In the genomic region with DNA sequence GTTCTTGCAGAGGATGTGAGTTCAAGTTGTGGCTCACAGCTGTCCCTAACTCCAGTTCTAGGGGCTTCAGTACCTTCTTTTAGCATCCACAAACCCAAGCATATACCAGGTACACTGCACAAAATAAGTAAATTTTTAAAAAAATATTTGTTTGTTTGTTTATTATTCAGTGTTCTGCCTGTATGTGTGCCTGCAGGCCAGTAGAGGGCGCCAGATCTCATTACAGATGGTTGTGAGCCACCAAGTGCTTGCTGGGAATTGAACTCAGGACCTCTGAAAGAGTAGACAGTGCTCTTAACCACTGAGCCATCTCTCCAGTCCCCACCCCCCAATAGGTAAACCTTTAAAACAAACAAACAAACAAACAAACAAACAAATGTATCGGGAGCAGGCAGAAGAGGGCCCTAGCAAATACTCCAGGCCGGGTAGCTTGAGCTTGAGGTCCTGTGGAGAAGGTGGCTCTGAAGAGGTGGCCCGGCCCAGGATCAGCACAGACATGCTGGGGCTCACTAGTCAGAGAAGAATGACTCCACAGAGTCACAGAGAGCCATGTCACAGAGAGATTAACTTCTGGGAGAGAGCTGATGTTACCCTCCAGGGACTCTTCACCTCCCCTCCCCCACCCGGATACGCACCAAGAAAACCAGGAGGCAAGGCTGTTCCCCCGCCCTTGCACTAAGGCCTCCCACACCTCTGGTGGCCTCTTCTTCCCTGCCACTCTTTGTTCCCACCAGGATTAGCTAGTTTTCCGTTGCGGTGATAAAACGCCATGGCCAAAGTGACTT, we compare ENCODE assay signal across 17 mouse cellular contexts.
DNase-seq lines count a peak whose midpoint lies in the region; ATAC-seq and TF ChIP-seq lines count a peak whose summit lies in the region.
"Had no signal": no experiment of that assay in that cellular context is flagged by ENCODE, and none has a peak within 500 bp of the region (broad histone marks: within the 10 kb centered on the region; RNA-seq: fewer than 3 reads in every experiment).

No protein-coding gene starts in this region.

- H3K27me3 ChIP-seq in kidney, adult 2 months (replicated peaks; ENCODE audit: control insufficient read depth, insufficient read depth, low read length): no peaks in the 10 kb centered on the region
- no peaks in the 10 kb centered on the region for H3K27me3 ChIP-seq in midbrain, postnatal 0 days (ENCODE audit: insufficient read depth, low read length)
- H3K27me3 ChIP-seq in midbrain, embryonic 13.5 days: peaks cover 3% of the 10 kb centered on the region; the same call in 1 of the 2 replicates
- H3K27me3 ChIP-seq: forebrain, embryonic 15.5 days had no signal

- H3K36me3 ChIP-seq in kidney, adult 2 months (ENCODE audit: control insufficient read depth, insufficient read depth, low read length): no peaks in the 10 kb centered on the region
- no peaks in the 10 kb centered on the region for H3K36me3 ChIP-seq in midbrain, postnatal 0 days (ENCODE audit: insufficient read depth, low read length)
- no peaks in the 10 kb centered on the region for H3K36me3 ChIP-seq in midbrain, embryonic 13.5 days
- H3K36me3 ChIP-seq: forebrain, embryonic 15.5 days; hindbrain, embryonic 13.5 days; intestine, embryonic 15.5 days; liver, embryonic 15.5 days; stomach, embryonic 15.5 days had no signal

- ATAC-seq in midbrain, postnatal 0 days (ENCODE audit: low FRiP score): no peak
- no peak for ATAC-seq in midbrain, embryonic 13.5 days
- no peak for ATAC-seq in erythroid progenitor cell, adult 5-6 weeks (replicated peaks; ENCODE audit: low FRiP score, poor library complexity, severe bottlenecking)
- ATAC-seq: forebrain, embryonic 15.5 days; intestine, embryonic 15.5 days had no signal

- no peak overlapping the region for H3K27ac ChIP-seq in kidney, adult 2 months (ENCODE audit: insufficient read depth, low read depth, low read length)
- no peak overlapping the region for H3K27ac ChIP-seq in midbrain, postnatal 0 days (ENCODE audit: low read depth, low read length)
- no peak overlapping the region for H3K27ac ChIP-seq in midbrain, embryonic 13.5 days
- H3K27ac ChIP-seq: forebrain, embryonic 15.5 days; hindbrain, embryonic 13.5 days; intestine, embryonic 15.5 days; liver, embryonic 15.5 days; stomach, embryonic 15.5 days had no signal

- H3K9ac ChIP-seq in midbrain, postnatal 0 days (replicated peaks; ENCODE audit: low read length, poor library complexity, severe bottlenecking): no peak overlapping the region
- no peak overlapping the region for H3K9ac ChIP-seq in midbrain, embryonic 13.5 days (replicated peaks)
- H3K9ac ChIP-seq: forebrain, embryonic 15.5 days; hindbrain, embryonic 13.5 days; intestine, embryonic 15.5 days; liver, embryonic 15.5 days; stomach, embryonic 15.5 days had no signal

- 0 out of 2 replicates have a peak, but pooled peaks have one; percentile 18 for TF ChIP-seq CTCF in kidney, adult 2 months (conservative IDR thresholded peaks at IDR 0.05; ENCODE audit: insufficient read depth, insufficient read length, low read depth, low read length)
- TF ChIP-seq CTCF in midbrain, postnatal 0 days (IDR thresholded peaks at IDR 0.05): peak; percentile 50

- 79% methylated on average over 10 of the region's 10 CpGs for WGBS in kidney, adult 2 months
- WGBS in midbrain, postnatal 0 days: 88% methylated on average over 10 of the region's 10 CpGs
- WGBS in midbrain, embryonic 13.5 days: 85% methylated on average over 10 of the region's 10 CpGs

- H3K4me3 ChIP-seq in kidney, adult 2 months (ENCODE audit: insufficient read depth, low read depth, low read length): no peak overlapping the region
- no peak overlapping the region for H3K4me3 ChIP-seq in midbrain, postnatal 0 days (ENCODE audit: low read depth, low read length)
- H3K4me3 ChIP-seq in midbrain, embryonic 13.5 days (replicated peaks): no peak overlapping the region
- H3K4me3 ChIP-seq: erythroblast, embryonic 14.5 days; forebrain, embryonic 15.5 days; hindbrain, embryonic 13.5 days; intestine, embryonic 15.5 days; liver, embryonic 15.5 days; stomach, embryonic 15.5 days had no signal

- no peak for DNase-seq in kidney, adult 2 months
- DNase-seq in kidney, adult 8-10 months: no peak
- DNase-seq in midbrain, postnatal 0 days (ENCODE audit: low spot score): no peak
- DNase-seq in R1 (ENCODE audit: low read depth, low spot score): peak; percentile 76
- DNase-seq in adrenal gland, postnatal 14 days: no peak
- DNase-seq: cerebellum, adult 11-12 months; kidney, postnatal 25 days; right cerebral cortex, adult 18-20 months; thymus, postnatal 14 days had no signal

- TF ChIP-seq POLR2A in kidney, adult 2 months (IDR thresholded peaks at IDR 0.05; ENCODE audit: low read depth, low read length): no peak

- H3K4me2 ChIP-seq in midbrain, postnatal 0 days (ENCODE audit: low read depth, low read length, poor library complexity, severe bottlenecking): no peak overlapping the region
- no peak overlapping the region for H3K4me2 ChIP-seq in midbrain, embryonic 13.5 days (replicated peaks)
- H3K4me2 ChIP-seq: forebrain, embryonic 15.5 days; hindbrain, embryonic 13.5 days; intestine, embryonic 15.5 days; liver, embryonic 15.5 days; stomach, embryonic 15.5 days had no signal

- no peaks in the 10 kb centered on the region for H3K4me1 ChIP-seq in kidney, adult 2 months (ENCODE audit: control insufficient read depth, insufficient read depth, low read length)
- H3K4me1 ChIP-seq in midbrain, postnatal 0 days (ENCODE audit: insufficient read depth, low read length): peaks cover 11% of the 10 kb centered on the region; the same call in 1 of the 2 replicates
- peaks cover 51% of the 10 kb centered on the region for H3K4me1 ChIP-seq in midbrain, embryonic 13.5 days (replicated peaks)

- no peaks in the 10 kb centered on the region for H3K9me3 ChIP-seq in midbrain, postnatal 0 days (ENCODE audit: low read length)
- H3K9me3 ChIP-seq in midbrain, embryonic 13.5 days: peaks cover 6% of the 10 kb centered on the region; the same call in 1 of the 2 replicates
- H3K9me3 ChIP-seq: forebrain, embryonic 15.5 days; intestine, embryonic 15.5 days; liver, embryonic 15.5 days; stomach, embryonic 15.5 days had no signal
